Mouse (Mus musculus) gastrocnemius, postnatal 36 days (tissue): ENCODE results near the gene Gm10203. TPM values are rescaled to one million over a fixed set of nuclear protein-coding genes. Genes with fewer than 3 reads are reported as not detected.
"Not testable (repeated sequence)": the region's sequence is repeated elsewhere in the genome, so short reads cannot be mapped to it uniquely, and the experiment has no call there.

ENCODE experiments used
- DNase-seq, 2 experiments: peaks; one replicate each; pipeline ENCODE4 v3.0.0; 2022
- intact Hi-C: fragments of 180-260 bp; cut with DNase I; formaldehyde crosslinking; loops from one replicate; pipeline ENCODE4 v1.15.1; 2025
- total RNA-seq, 2 experiments: library from RNA; stranded (reverse); gene quantifications; 2 replicates each; pipeline ENCODE4 v1.2.3; 2021

Gm10203 gene
- total RNA-seq, 2 experiments from 2014 or later = not detected

- DNase-seq = no peak
- intact Hi-C loops = no loop called here
Measured at GRCm38 (mm10) chr6:149132311-149133077, 2.5 kb downstream of the Gm10203 start.

GRCm38 (mm10) chr6:149134391-149135150 lies 4.6 kb downstream of the Gm10203 start:
- no peak for DNase-seq
- intact Hi-C loops = loop anchor here (2.0 kb wide), 1 partner anchor 240 kb away; no protein-coding TSS in a partner anchor

- DNase-seq = no peak
- intact Hi-C loops = loop anchor here (2.0 kb wide), 1 partner anchor 239 kb away; no protein-coding TSS in a partner anchor
Measured at GRCm38 (mm10) chr6:149135631-149136030, 5.7 kb downstream of the Gm10203 start.

GRCm38 (mm10) chr6:149137936-149138335 lies 8.0 kb downstream of the Gm10203 start:
- intact Hi-C loops = no loop called here
- DNase-seq = no peak

GRCm38 (mm10) chr6:149139011-149139410 lies 9.0 kb downstream of the Gm10203 start:
- DNase-seq = no peak
- intact Hi-C loops = no loop called here

GRCm38 (mm10) chr6:149139471-149139870 lies 9.5 kb downstream of the Gm10203 start, which contains the start of gene Etfbkmt:
Gene Etfbkmt (plus strand): TSS chr6:149139849.
- DNase-seq = no peak
- intact Hi-C loops = no loop called here

GRCm38 (mm10) chr6:149141393-149142173 lies 11.6 kb downstream of the Gm10203 start:
- intact Hi-C loops = loop anchor here (5.0 kb wide), 1 partner anchor 46 kb away; the partner anchor contains the start of gene Amn1
- DNase-seq = peak; percentile 71 to 83

GRCm38 (mm10) chr6:149145143-149145542 lies 15.2 kb downstream of the Gm10203 start:
- intact Hi-C loops = no loop called here
- DNase-seq = no peak

- intact Hi-C loops = no loop called here
- no peak for DNase-seq
Measured at GRCm38 (mm10) chr6:149148436-149149229, 18.7 kb downstream of the Gm10203 start.

- intact Hi-C loops = no loop called here
- DNase-seq = no peak
Measured at GRCm38 (mm10) chr6:149152119-149152518, 22.1 kb downstream of the Gm10203 start.

GRCm38 (mm10) chr6:149153473-149154115 lies 23.6 kb downstream of the Gm10203 start:
- intact Hi-C loops = no loop called here
- DNase-seq = no peak

GRCm38 (mm10) chr6:149154116-149155030 lies 24.4 kb downstream of the Gm10203 start:
- no peak for DNase-seq
- intact Hi-C loops = no loop called here

GRCm38 (mm10) chr6:149155031-149155841 lies 25.3 kb downstream of the Gm10203 start:
- no peak for DNase-seq
- intact Hi-C loops = no loop called here

- DNase-seq = not testable (repeated sequence)
Measured at GRCm38 (mm10) chr6:149167038-149167437, 37.1 kb downstream of the Gm10203 start.

GRCm38 (mm10) chr6:149167672-149168071 lies 37.7 kb downstream of the Gm10203 start:
- no peak for DNase-seq
- intact Hi-C loops = no loop called here

More at GRCm38 (mm10) chr6:149167038-149167437, 37.1 kb downstream of the Gm10203 start:
- intact Hi-C loops = not testable (repeated sequence)

- intact Hi-C loops = no loop called here
- DNase-seq = no peak
Measured at GRCm38 (mm10) chr6:149168436-149168835, 38.5 kb downstream of the Gm10203 start.

- DNase-seq, intact Hi-C loops: not testable (repeated sequence)
Measured at GRCm38 (mm10) chr6:149169965-149170364, 40.0 kb downstream of the Gm10203 start.
